Mouse (Mus musculus) MEL (cell line): ENCODE results near the gene Rab7. TPM values are rescaled to one million over a fixed set of nuclear protein-coding genes. Genes with fewer than 3 reads are reported as not detected.

Source experiments
- DNase-seq: peaks from one replicate; pipeline ENCODE4 v3.0.0; 2011; ENCODE audit warnings: low read depth, low spot score
- H3K27ac ChIP-seq: 2 replicates; pipeline ENCODE4 v1.5.1; 2012; ENCODE audit warnings: low read depth, mild to moderate bottlenecking, control low read depth, low read length, moderate library complexity; ENCODE audit not compliant: control insufficient read depth
- H3K27me3 ChIP-seq, 2 experiments: fragments of 150-350 bp in 1 of 2; sonication (generic) in 1 of 2; 2 replicates each; pipeline ENCODE4 v1.6.1; 2012; ENCODE audit warnings: low read length in 2 of 2, mild to moderate bottlenecking in 2 of 2, improper control_type of control experiment in 1 of 2, moderate library complexity in 1 of 2; ENCODE audit not compliant: insufficient read depth in 2 of 2, control insufficient read depth in 1 of 2
- H3K36me3 ChIP-seq, 2 experiments: 2 replicates each; pipeline ENCODE4 v1.6.1; 2012 to 2014; ENCODE audit warnings: low read length in 2 of 2, improper control_type of control experiment in 1 of 2, inconsistent platforms in 1 of 2, mild to moderate bottlenecking in 1 of 2; ENCODE audit not compliant: insufficient read depth in 2 of 2, control insufficient read depth in 1 of 2
- H3K4me1 ChIP-seq, 2 experiments: fragments of 150-350 bp in 1 of 2; sonication (generic) in 1 of 2; 2 replicates each; pipeline ENCODE4 v1.6.1; 2012; ENCODE audit warnings: low read length in 2 of 2, improper control_type of control experiment in 1 of 2, mild to moderate bottlenecking in 1 of 2; ENCODE audit not compliant: insufficient read depth in 2 of 2, control insufficient read depth in 1 of 2
- H3K4me3 ChIP-seq, 2 experiments: fragments of 150-350 bp in 1 of 2; sonication (generic) in 1 of 2; 2 replicates each; pipeline ENCODE4 v1.5.1; 2012; ENCODE audit warnings: low read depth in 2 of 2, low read length in 2 of 2, mild to moderate bottlenecking in 2 of 2, moderate library complexity in 2 of 2, control low read depth in 1 of 2, improper control_type of control experiment in 1 of 2; ENCODE audit not compliant: control insufficient read depth in 1 of 2, insufficient read depth in 1 of 2
- H3K79me2 ChIP-seq: 2 replicates; pipeline ENCODE4 v1.6.1; 2012; ENCODE audit warnings: mild to moderate bottlenecking, low read length, moderate library complexity; ENCODE audit not compliant: control insufficient read depth, poor library complexity, insufficient read depth
- H3K9ac ChIP-seq: 2 replicates; pipeline ENCODE4 v1.6.1; 2012; ENCODE audit warnings: low read depth, mild to moderate bottlenecking, control low read depth, low read length, moderate library complexity; ENCODE audit not compliant: control insufficient read depth, poor library complexity, severe bottlenecking
- H3K9me3 ChIP-seq: fragments of 150-350 bp; sonication (generic); replicated peaks from 2 replicates; pipeline ENCODE4 v1.6.1; 2012; ENCODE audit warnings: mild to moderate bottlenecking, low read length, improper control_type of control experiment, moderate library complexity; ENCODE audit not compliant: insufficient read depth
- BHLHE40 ChIP-seq: IDR thresholded peaks from 2 replicates; pipeline ENCODE4 v1.6.1; 2012; ENCODE audit warnings: low read depth, mild to moderate bottlenecking, inconsistent platforms, low read length, improper control_type of control experiment, borderline replicate concordance
- CTCF ChIP-seq, 3 experiments: IDR thresholded peaks in 2 of 3; conservative IDR thresholded peaks in 1 of 3; 2 replicates each; pipeline ENCODE4 v1.5.1; 2011 to 2012; ENCODE audit warnings: low read length in 3 of 3, low read depth in 2 of 3, mild to moderate bottlenecking in 2 of 3, improper control_type of control experiment in 1 of 3, inconsistent platforms in 1 of 3, mixed read lengths in 1 of 3, moderate library complexity in 1 of 3; ENCODE audit not compliant: control insufficient read depth in 1 of 3, insufficient read depth in 1 of 3, poor library complexity in 1 of 3, severe bottlenecking in 1 of 3
- ELF1 ChIP-seq: IDR thresholded peaks from 2 replicates; pipeline ENCODE4 v1.6.1; 2014; ENCODE audit warnings: low read depth, mild to moderate bottlenecking, inconsistent platforms, low read length, improper control_type of control experiment, moderate library complexity
- EP300 ChIP-seq, 2 experiments: IDR thresholded peaks; 2 replicates each; pipeline ENCODE4 v1.6.1; 2011; ENCODE audit warnings: improper control_type of control experiment in 2 of 2, low read length in 2 of 2, low read depth in 1 of 2, mild to moderate bottlenecking in 1 of 2
- ETS1 ChIP-seq: IDR thresholded peaks from 2 replicates; pipeline ENCODE4 v1.6.1; 2012; ENCODE audit warnings: low read depth, mild to moderate bottlenecking, inconsistent platforms, low read length, improper control_type of control experiment, moderate library complexity
- GABPA ChIP-seq: IDR thresholded peaks from 2 replicates; pipeline ENCODE4 v1.6.1; 2012; ENCODE audit warnings: low read depth, mild to moderate bottlenecking, inconsistent platforms, low read length, improper control_type of control experiment, moderate library complexity
- HCFC1 ChIP-seq: IDR thresholded peaks from 2 replicates; pipeline ENCODE4 v1.6.1; 2012; ENCODE audit warnings: low read depth, mild to moderate bottlenecking, inconsistent platforms, low read length, improper control_type of control experiment, moderate library complexity
- JUND ChIP-seq: IDR thresholded peaks from 2 replicates; pipeline ENCODE4 v1.6.1; 2011; ENCODE audit warnings: low read depth, mild to moderate bottlenecking, improper control_type of control experiment, low read length
- MAFK ChIP-seq: IDR thresholded peaks from 2 replicates; pipeline ENCODE4 v1.6.1; 2011; ENCODE audit warnings: low read depth, mild to moderate bottlenecking, low read length, improper control_type of control experiment, borderline replicate concordance
- MAX ChIP-seq: IDR thresholded peaks from 2 replicates; pipeline ENCODE4 v1.6.1; 2011; ENCODE audit warnings: low read length, improper control_type of control experiment
- MEF2A ChIP-seq: IDR thresholded peaks from 2 replicates; pipeline ENCODE4 v1.6.1; 2014; ENCODE audit warnings: low read depth, mild to moderate bottlenecking, inconsistent platforms, low read length, improper control_type of control experiment; ENCODE audit not compliant: poor library complexity, insufficient replicate concordance, severe bottlenecking; ENCODE audit errors: extremely low read depth
- MXI1 ChIP-seq: IDR thresholded peaks from 2 replicates; pipeline ENCODE4 v1.6.1; 2011; ENCODE audit warnings: mild to moderate bottlenecking, low read depth, low read length, improper control_type of control experiment
- MYB ChIP-seq: IDR thresholded peaks from 2 replicates; pipeline ENCODE4 v1.6.1; 2011; ENCODE audit warnings: mild to moderate bottlenecking, low read depth, low read length, improper control_type of control experiment
- NELFE ChIP-seq: IDR thresholded peaks from 2 replicates; pipeline ENCODE4 v1.6.1; 2011; ENCODE audit warnings: low read depth, low read length, improper control_type of control experiment
- POLR2A ChIP-seq, 2 experiments: IDR thresholded peaks; 2 replicates each; pipeline ENCODE4 v1.6.1; 2011 to 2012; ENCODE audit warnings: low read length in 2 of 2, mild to moderate bottlenecking in 2 of 2, control low read depth in 1 of 2, improper control_type of control experiment in 1 of 2, low read depth in 1 of 2, moderate library complexity in 1 of 2; ENCODE audit not compliant: control insufficient read depth in 1 of 2, insufficient read depth in 1 of 2, poor library complexity in 1 of 2
- TAL1 ChIP-seq: IDR thresholded peaks from 2 replicates; pipeline ENCODE4 v1.6.1; 2012; ENCODE audit warnings: mild to moderate bottlenecking, inconsistent platforms, low read length, moderate library complexity, mixed read lengths
- TBP ChIP-seq: IDR thresholded peaks from 2 replicates; pipeline ENCODE4 v1.8.0; 2011; ENCODE audit warnings: low read depth, low read length, improper control_type of control experiment
- UBTF ChIP-seq: IDR thresholded peaks from 2 replicates; pipeline ENCODE4 v1.6.1; 2012; ENCODE audit warnings: low read depth, mild to moderate bottlenecking, inconsistent platforms, low read length, improper control_type of control experiment, moderate library complexity, borderline replicate concordance; ENCODE audit not compliant: insufficient read depth
- ZC3H11A ChIP-seq: IDR thresholded peaks from 2 replicates; pipeline ENCODE4 v1.6.1; 2012; ENCODE audit warnings: low read depth, mild to moderate bottlenecking, inconsistent platforms, low read length, improper control_type of control experiment
- ZKSCAN1 ChIP-seq: IDR thresholded peaks from 2 replicates; pipeline ENCODE4 v1.6.1; 2012; ENCODE audit warnings: low read depth, mild to moderate bottlenecking, inconsistent platforms, low read length, improper control_type of control experiment, moderate library complexity
- ZMIZ1 ChIP-seq: IDR thresholded peaks from 2 replicates; pipeline ENCODE4 v1.6.1; 2012; ENCODE audit warnings: low read depth, mild to moderate bottlenecking, inconsistent platforms, low read length, improper control_type of control experiment, moderate library complexity
- ZNF384 ChIP-seq: IDR thresholded peaks from 2 replicates; pipeline ENCODE4 v1.6.1; 2012; ENCODE audit warnings: low read depth, mild to moderate bottlenecking, inconsistent platforms, low read length, improper control_type of control experiment
- polyA plus RNA-seq, 2 experiments: library from polyadenylated mRNA; stranded (reverse) in 1 of 2; unstranded in 1 of 2; fragments of >175 nt in 1 of 2; fragments of >200 nt in 1 of 2; gene quantifications; 2 replicates each; pipeline versions ENCODE4 v1.2.1 to v1.2.4; 2012; ENCODE audit warnings: low replicate concordance in 2 of 2, low read depth in 1 of 2; ENCODE audit not compliant: insufficient read length in 2 of 2, insufficient read depth in 1 of 2, missing spikeins in 1 of 2
- total RNA-seq: library from RNA; depleted of rRNA; stranded (reverse); fragments of 300-350 nt; gene quantifications from 2 replicates; pipeline ENCODE4 v1.2.3, GENCODE M21; 2012

Gene Rab7
- total and polyA plus RNA-seq, 3 experiments: 47.6 to 362 (median 234) TPM

GRCm38 (mm10) chr6:88019154-88019553 lies 25.9 kb downstream of the Rab7 start:
- H3K27ac ChIP-seq: no peak overlapping the region
- H3K9ac ChIP-seq: no peak overlapping the region
- no peaks in the 10 kb centered on the region for H3K9me3 ChIP-seq
- TF ChIP-seq BHLHE40: no peak
- no peak for TF ChIP-seq MEF2A
- no peak for TF ChIP-seq POLR2A (IDR thresholded peaks at IDR 0.05; ENCODE audit: control insufficient read depth in 1 of 2, insufficient read depth in 1 of 2, low read depth in 1 of 2, low read length in 2 of 2, poor library complexity in 1 of 2)
- TF ChIP-seq JUND: no peak
- no peak for TF ChIP-seq GABPA
- TF ChIP-seq ZKSCAN1: no peak
- TF ChIP-seq ELF1: no peak
- no peak for TF ChIP-seq CTCF (IDR thresholded peaks at IDR 0.05 in 2 of 3, conservative IDR thresholded peaks at IDR 0.05 in 1 of 3; ENCODE audit: control insufficient read depth in 1 of 3, insufficient read depth in 1 of 3, low read depth in 2 of 3, low read length in 3 of 3, poor library complexity in 1 of 3, severe bottlenecking in 1 of 3)
- TF ChIP-seq EP300 (IDR thresholded peaks at IDR 0.05; ENCODE audit: low read depth in 1 of 2, low read length in 2 of 2): no peak
- no peak for TF ChIP-seq ZMIZ1
- no peak for TF ChIP-seq ETS1
- no peak for TF ChIP-seq MAX
- TF ChIP-seq UBTF: no peak
- TF ChIP-seq, all 39 proteins: peak for 0
- Histone ChIP-seq H3K4me1 (peaks cover 10 to 17% of the 10 kb centered on the region in 2 experiments), H3K79me2 (peaks cover 44% of the 10 kb centered on the region), H3K36me3 (peaks cover 16 to 17% of the 10 kb centered on the region in 2 experiments), H3K4me3 (no peak overlapping the region), H3K27me3 (no peaks in the 10 kb centered on the region)
- DNase-seq: no peak

- H3K36me3 ChIP-seq: peaks cover 11 to 16% of the 10 kb centered on the region in 2 experiments
- H3K79me2 ChIP-seq: peaks cover 37% of the 10 kb centered on the region
- H3K4me1 ChIP-seq: peaks cover 10 to 17% of the 10 kb centered on the region in 2 experiments
- no peaks in the 10 kb centered on the region for H3K27me3 ChIP-seq
- no peak for DNase-seq
- no peak for TF ChIP-seq HCFC1
- TF ChIP-seq ZKSCAN1: no peak
- no peak for TF ChIP-seq TBP
- TF ChIP-seq POLR2A (IDR thresholded peaks at IDR 0.05; ENCODE audit: control insufficient read depth in 1 of 2, insufficient read depth in 1 of 2, low read depth in 1 of 2, low read length in 2 of 2, poor library complexity in 1 of 2): no peak
- TF ChIP-seq EP300 (IDR thresholded peaks at IDR 0.05; ENCODE audit: low read depth in 1 of 2, low read length in 2 of 2): no peak
- TF ChIP-seq NELFE: no peak
- TF ChIP-seq ELF1: no peak
- no peak for TF ChIP-seq ZMIZ1
- TF ChIP-seq ZC3H11A: no peak
- TF ChIP-seq TAL1: no peak
- no peak for TF ChIP-seq MAFK
- no peak for TF ChIP-seq ZNF384
- no peak for TF ChIP-seq ETS1
- no peak for TF ChIP-seq MYB
- TF ChIP-seq GABPA: no peak
- TF ChIP-seq MXI1: no peak
- H3K4me3 ChIP-seq: no peak overlapping the region
- no peaks in the 10 kb centered on the region for H3K9me3 ChIP-seq
- no peak overlapping the region for H3K27ac ChIP-seq
- no peak overlapping the region for H3K9ac ChIP-seq
These were observed 27.2 kb downstream of the Rab7 start for GRCm38 (mm10) chr6:88017821-88018220.
